Mouse (Mus musculus) testis, adult 2 months (tissue): ENCODE data around the gene Calm2.

Source experiments
- CTCF ChIP-seq: fragments of 200-500 bp; IDR thresholded peaks from 2 replicates; pipeline ENCODE4 v1.5.1; 2012; ENCODE audit warnings: low read depth, mild to moderate bottlenecking, inconsistent platforms, low read length, moderate library complexity; ENCODE audit not compliant: control insufficient read depth, insufficient read depth, insufficient replicate concordance
- POLR2A ChIP-seq: fragments of 200-500 bp; IDR thresholded peaks from 2 replicates; pipeline ENCODE4 v1.6.1; 2012; ENCODE audit warnings: low read depth, mild to moderate bottlenecking, inconsistent platforms, low read length, moderate library complexity; ENCODE audit not compliant: control insufficient read depth

DNA sequence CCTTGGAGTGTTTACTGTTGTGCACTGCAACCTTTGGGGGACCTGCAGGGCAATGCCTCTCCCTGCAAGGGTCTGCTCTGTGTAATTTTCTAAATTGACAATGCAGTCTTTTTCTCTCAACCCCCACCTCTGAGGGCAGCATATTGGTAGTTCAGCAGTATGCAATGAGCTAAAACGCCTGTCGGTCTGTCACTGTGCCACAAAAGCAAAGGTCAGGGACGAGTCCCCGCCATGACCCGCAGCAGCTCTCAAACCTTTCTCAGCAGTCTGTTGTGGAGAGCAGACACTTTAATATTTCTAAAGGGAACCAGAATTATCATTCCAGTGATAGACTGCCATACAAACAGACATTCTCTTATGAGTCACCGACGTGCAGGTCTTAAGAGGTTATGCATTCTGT is 11.2 kb upstream of the Calm2 start:
- TF ChIP-seq POLR2A, result no peak
- TF ChIP-seq CTCF, result no peak
